Mouse (Mus musculus) stomach, postnatal 0 days (tissue): ENCODE results near the gene Rrbp1.

Experiments used
- CTCF ChIP-seq: IDR thresholded peaks from 2 replicates; pipeline ENCODE4 v1.5.1; 2016; ENCODE audit warnings: antibody characterized with exemption, low read depth, mild to moderate bottlenecking, moderate library complexity
- EP300 ChIP-seq: optimal IDR thresholded peaks from 2 replicates; pipeline ENCODE3; 2016; ENCODE audit warnings: antibody characterized with exemption

DNA sequence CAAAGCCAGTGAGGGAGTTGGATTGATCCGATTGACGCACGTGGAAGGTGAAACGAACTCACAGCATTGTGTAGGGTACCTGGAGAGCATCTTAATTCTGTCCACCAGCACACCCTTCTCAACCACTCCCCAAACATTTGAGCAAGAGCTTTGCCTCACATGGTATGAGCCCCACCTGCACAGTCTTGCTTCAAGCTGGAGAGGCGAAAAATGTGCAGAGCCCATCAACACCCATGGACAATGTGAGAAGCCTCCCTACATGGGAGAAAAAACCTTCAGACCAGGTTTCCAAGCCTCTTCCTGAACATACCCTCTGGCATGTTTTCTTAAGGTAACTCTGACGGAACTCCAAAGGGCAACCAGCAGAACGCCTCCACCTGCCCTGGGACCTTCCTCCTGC is 19.7 kb upstream of the Rrbp1 start:
- TF ChIP-seq EP300 (no peak), CTCF (no peak)
